Mouse (Mus musculus): ENCODE results near the gene Arhgap35.
A peak's percentile ranks its signal among the peaks of the same experiment; 100 is the strongest.

Arhgap35 gene

GRCm38 (mm10) chr7:16604141-16604540, 10.7 kb downstream of the Arhgap35 start:
- DNase-seq, result no peak

- DNase-seq, result peak; percentile 50
Observed at GRCm38 (mm10) chr7:16601683-16602102, 13.1 kb downstream of the Arhgap35 start.

- DNase-seq, result no peak
Observed at GRCm38 (mm10) chr7:16599006-16599405, 15.8 kb downstream of the Arhgap35 start.

GRCm38 (mm10) chr7:16591292-16591691, 23.5 kb downstream of the Arhgap35 start:
- no peak for DNase-seq

- DNase-seq, result no peak
Observed at GRCm38 (mm10) chr7:16587649-16588048, 27.1 kb downstream of the Arhgap35 start.

- DNase-seq, result no peak
Observed at GRCm38 (mm10) chr7:16584384-16584783, 30.4 kb downstream of the Arhgap35 start.

- no peak for DNase-seq
Observed at GRCm38 (mm10) chr7:16583775-16584174, 31.0 kb downstream of the Arhgap35 start.

- DNase-seq, result no peak
Observed at GRCm38 (mm10) chr7:16582299-16582698, 32.5 kb downstream of the Arhgap35 start.

GRCm38 (mm10) chr7:16581276-16582100, 33.3 kb downstream of the Arhgap35 start:
- peak; percentile 7 for DNase-seq

GRCm38 (mm10) chr7:16576719-16577118, 38.1 kb downstream of the Arhgap35 start:
- no peak for DNase-seq

GRCm38 (mm10) chr7:16571191-16571590, 43.6 kb downstream of the Arhgap35 start:
- DNase-seq, result no peak

GRCm38 (mm10) chr7:16570737-16571136, 44.1 kb downstream of the Arhgap35 start:
- DNase-seq, result no peak

GRCm38 (mm10) chr7:16564491-16564890, 50.3 kb downstream of the Arhgap35 start:
- DNase-seq, result no peak

GRCm38 (mm10) chr7:16557783-16558538, 56.8 kb downstream of the Arhgap35 start:
- no peak for DNase-seq

GRCm38 (mm10) chr7:16557251-16557650, 57.5 kb downstream of the Arhgap35 start:
- DNase-seq, result no peak

GRCm38 (mm10) chr7:16554215-16554614, 60.6 kb downstream of the Arhgap35 start:
- no peak for DNase-seq

GRCm38 (mm10) chr7:16551581-16551980, 63.2 kb downstream of the Arhgap35 start:
- no peak for DNase-seq

GRCm38 (mm10) chr7:16549299-16549698, 65.5 kb downstream of the Arhgap35 start:
- DNase-seq, result no peak

GRCm38 (mm10) chr7:16544770-16545169, 70.0 kb downstream of the Arhgap35 start:
- no peak for DNase-seq

GRCm38 (mm10) chr7:16537220-16537903, 77.4 kb downstream of the Arhgap35 start:
- no peak for DNase-seq

GRCm38 (mm10) chr7:16525995-16526394, 88.8 kb downstream of the Arhgap35 start:
- DNase-seq, result no peak

- no peak for DNase-seq
Observed at GRCm38 (mm10) chr7:16525448-16525847, 89.3 kb downstream of the Arhgap35 start.

- no peak for DNase-seq
Observed at GRCm38 (mm10) chr7:16524308-16524707, 90.5 kb downstream of the Arhgap35 start.

All from liver (tissue).